Mouse (Mus musculus): ENCODE results near the gene Pla2g15.
"Not testable (repeated sequence)": the region's sequence is repeated elsewhere in the genome, so short reads cannot be mapped to it uniquely, and the experiment has no call there.

Pla2g15 gene

GRCm38 (mm10) chr8:106169017-106169933 lies 19.1 kb downstream of the Pla2g15 start:
- DNase-seq (ENCODE audit: low spot score): peak; percentile 54

- DNase-seq (ENCODE audit: low spot score): peak; percentile 41
These were observed 19.8 kb downstream of the Pla2g15 start for GRCm38 (mm10) chr8:106169934-106170480.

- DNase-seq (ENCODE audit: low spot score): peak; percentile 25
These were observed 23.4 kb downstream of the Pla2g15 start for GRCm38 (mm10) chr8:106173566-106173965.

GRCm38 (mm10) chr8:106176891-106177290 lies 26.7 kb downstream of the Pla2g15 start:
- DNase-seq (ENCODE audit: low spot score): no peak

GRCm38 (mm10) chr8:106177594-106177993 lies 27.4 kb downstream of the Pla2g15 start:
- no peak for DNase-seq (ENCODE audit: low spot score)

GRCm38 (mm10) chr8:106178428-106178827 lies 28.2 kb downstream of the Pla2g15 start:
- no peak for DNase-seq (ENCODE audit: low spot score)

- DNase-seq (ENCODE audit: low spot score): no peak
These were observed 35.5 kb downstream of the Pla2g15 start for GRCm38 (mm10) chr8:106185628-106186270.

DNA sequence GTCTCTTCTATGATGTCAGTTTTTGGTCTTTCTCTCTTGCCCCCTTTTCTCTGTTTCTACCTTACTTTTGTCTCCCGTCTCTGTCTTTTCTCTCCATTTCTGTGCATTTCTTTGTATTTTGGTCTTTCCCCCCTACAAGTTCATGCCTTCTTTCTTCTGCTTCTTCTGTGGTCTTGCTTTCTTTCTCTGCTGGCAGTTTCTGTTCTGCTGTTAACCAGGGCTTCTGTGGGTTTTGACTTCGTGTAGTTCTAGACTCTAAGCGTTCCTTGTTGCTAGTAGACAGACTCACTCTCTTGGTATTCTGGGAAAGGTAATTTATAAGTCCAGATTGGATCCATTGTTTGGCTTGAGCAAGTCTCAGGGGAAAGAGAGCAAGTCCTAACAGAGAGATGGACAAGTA lies 36.2 kb downstream of the Pla2g15 start:
- no peak for DNase-seq (ENCODE audit: low spot score)

DNA sequence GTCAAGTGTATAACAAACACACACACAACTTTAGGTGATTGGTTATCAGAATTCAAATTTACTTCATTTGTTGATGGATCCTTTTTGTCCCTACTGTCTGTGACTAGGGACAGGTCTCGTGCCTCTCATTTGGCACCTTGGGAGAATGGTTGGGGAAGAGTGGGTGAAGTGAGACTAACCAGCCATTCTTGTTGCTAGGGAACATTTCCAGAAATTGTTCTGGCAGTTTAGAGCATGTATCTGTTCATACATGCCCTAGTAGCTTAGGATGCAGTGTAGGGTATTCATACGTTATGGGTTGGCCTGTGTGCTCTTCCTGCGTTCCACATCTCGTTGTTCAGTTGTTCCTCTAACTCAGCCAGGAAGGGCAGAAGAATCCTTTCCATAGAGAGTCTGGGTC lies 39.0 kb downstream of the Pla2g15 start:
- no peak for DNase-seq (ENCODE audit: low spot score)

GRCm38 (mm10) chr8:106191639-106192038 lies 41.4 kb downstream of the Pla2g15 start:
- DNase-seq (ENCODE audit: low spot score): no peak

DNA sequence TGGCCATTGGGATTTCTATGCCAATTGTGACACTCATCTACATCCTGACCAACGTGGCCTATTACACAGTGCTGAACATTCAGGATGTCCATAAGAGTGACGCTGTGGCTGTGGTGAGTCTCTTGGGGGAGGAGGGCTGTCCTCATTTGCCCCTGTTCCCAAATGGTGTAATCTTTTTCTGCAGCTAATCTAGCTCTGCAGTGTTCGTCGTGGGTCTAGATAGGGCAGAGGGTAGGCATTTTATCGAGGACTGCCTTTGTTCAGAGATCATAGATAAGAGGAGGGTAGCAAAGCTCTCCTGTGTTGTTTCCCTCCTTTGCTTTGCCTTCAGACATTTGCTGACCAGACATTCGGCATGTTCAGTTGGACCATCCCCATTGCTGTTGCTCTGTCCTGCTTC lies 43.0 kb downstream of the Pla2g15 start:
- no peak for DNase-seq (ENCODE audit: low spot score)

- no peak for DNase-seq (ENCODE audit: low spot score)
These were observed 43.9 kb downstream of the Pla2g15 start for GRCm38 (mm10) chr8:106194062-106194461.

GRCm38 (mm10) chr8:106198741-106199140 lies 48.5 kb downstream of the Pla2g15 start:
- peak; percentile 68 for DNase-seq (ENCODE audit: low spot score)

DNA sequence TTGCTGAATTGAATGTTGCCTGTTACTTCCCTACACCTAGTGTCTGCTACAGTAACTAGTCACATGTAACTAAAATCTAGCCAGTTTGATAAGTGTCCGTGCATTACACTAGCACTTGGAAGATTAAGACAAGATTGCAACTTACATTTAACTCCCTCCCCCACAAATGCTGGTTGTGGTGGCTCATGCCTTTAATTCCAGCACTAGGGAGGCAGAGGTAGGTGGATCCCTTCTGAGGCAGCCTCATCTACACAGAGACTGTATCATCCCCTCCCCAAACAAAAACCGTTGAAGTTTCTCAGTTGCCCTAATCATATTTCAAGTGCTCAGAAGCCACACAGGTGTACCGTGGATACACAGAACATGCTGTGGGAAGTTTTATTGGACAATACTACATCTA lies 49.4 kb downstream of the Pla2g15 start:
- DNase-seq (ENCODE audit: low spot score): not testable (repeated sequence)

DNA sequence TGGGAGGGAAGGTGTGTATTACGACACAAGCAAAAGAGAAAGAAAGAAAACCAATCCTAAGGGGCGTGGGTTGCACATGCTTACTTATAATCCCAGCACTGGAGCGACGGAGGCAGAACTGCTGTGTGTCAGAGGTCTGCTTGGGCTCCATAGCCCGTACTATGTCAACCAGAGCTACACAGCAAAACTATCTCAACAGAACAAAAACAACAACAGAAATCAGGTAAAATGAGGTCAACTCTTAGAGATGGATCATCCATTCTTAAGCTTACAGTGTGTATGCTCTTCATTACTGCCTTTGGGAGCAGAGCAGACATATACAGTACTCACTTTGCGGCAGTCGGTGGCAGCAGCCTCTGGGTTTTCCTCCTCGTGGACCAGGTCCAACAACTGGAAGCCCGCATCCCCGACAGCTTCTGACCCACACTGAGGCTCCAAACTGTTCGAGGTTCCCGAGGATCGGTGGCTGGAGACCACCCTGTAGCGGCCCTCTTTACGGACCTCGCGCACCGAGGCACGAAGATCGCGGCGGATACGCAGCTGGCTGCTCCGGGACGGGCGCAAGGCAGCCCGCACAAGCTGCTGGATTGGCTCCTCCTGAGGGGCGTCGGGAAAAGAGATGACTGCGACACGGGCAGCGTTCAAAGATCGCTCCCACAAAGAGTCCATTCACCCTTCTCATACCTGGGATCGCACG lies 60.0 kb downstream of the Pla2g15 start:
- DNase-seq (ENCODE audit: low spot score): peak; percentile 66

- DNase-seq (ENCODE audit: low spot score): peak; percentile 98
These were observed 60.7 kb downstream of the Pla2g15 start, which contains the start of the genes Slc7a6os and Prmt7 for GRCm38 (mm10) chr8:106210821-106211345. Gene Slc7a6os, minus strand, starts transcription at chr8:106210935. Gene Prmt7, plus strand, starts transcription at chr8:106210936.

DNA sequence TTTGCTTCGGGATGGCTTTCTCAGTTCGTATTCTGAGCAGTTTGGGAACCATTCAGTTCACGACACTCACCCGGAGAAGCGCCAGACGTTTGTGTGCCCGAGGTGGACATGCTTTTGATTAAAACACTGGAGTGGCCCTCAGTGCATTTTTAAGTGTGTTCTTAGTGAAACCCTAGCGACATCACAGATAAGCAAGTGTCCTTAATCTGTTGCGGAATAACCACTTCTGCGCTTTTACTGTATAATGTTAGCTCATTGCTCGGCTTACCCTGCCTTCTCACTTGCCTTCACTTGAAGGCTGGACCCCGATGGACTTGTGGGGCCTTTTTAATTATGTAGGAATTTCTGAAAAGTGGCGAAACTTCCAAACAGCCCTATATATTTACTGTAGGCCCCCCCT lies 61.2 kb downstream of the Pla2g15 start:
- DNase-seq (ENCODE audit: low spot score): no peak

GRCm38 (mm10) chr8:106213959-106214358 lies 63.8 kb downstream of the Pla2g15 start:
- DNase-seq (ENCODE audit: low spot score): no peak
